Mouse (Mus musculus) C2C12 (cell line): ENCODE measurements around the gene Marf1.

Experiments
- CEBPB ChIP-seq: IDR thresholded peaks from one replicate; pipeline ENCODE4 v1.6.1; 2011; ENCODE audit warnings: low read depth, mild to moderate bottlenecking, control low read depth, moderate library complexity
- CTCF ChIP-seq: IDR thresholded peaks from one replicate; pipeline ENCODE4 v1.5.1; 2011; ENCODE audit not compliant: control insufficient read depth, insufficient read depth, insufficient read length
- USF1 ChIP-seq: IDR thresholded peaks from one replicate; pipeline ENCODE4 v1.6.1; 2011; ENCODE audit warnings: low read depth, mild to moderate bottlenecking, control low read depth, moderate library complexity

GRCm38 (mm10) chr16:14130796-14131195 is 32.4 kb downstream of the Marf1 start:
- TF ChIP-seq CTCF: no peak
- TF ChIP-seq USF1: no peak
- no peak for TF ChIP-seq CEBPB
